Mouse (Mus musculus) heart, embryonic 11.5 days (tissue): ENCODE measurements around the gene Maip1. TPM values are rescaled to one million over a fixed set of nuclear protein-coding genes. Genes with fewer than 3 reads are reported as not detected.

Experiments
- ATAC-seq: fragments of 200-750 bp; cut with Nextera tagmentation; replicated peaks from 2 replicates; pipeline ENCODE4 v1.8.0; 2017; ENCODE audit warnings: moderate library complexity; ENCODE audit not compliant: insufficient number of reproducible peaks, low FRiP score, low TSS enrichment
- H3K27ac ChIP-seq: fragments of 300-500 bp; sonication (generic); 2 replicates; pipeline ENCODE4 v1.5.1; 2014; ENCODE audit warnings: mild to moderate bottlenecking, low read depth, low read length
- H3K27me3 ChIP-seq: fragments of 300-500 bp; sonication (generic); 2 replicates; pipeline ENCODE4 v1.6.1; 2014; ENCODE audit warnings: mild to moderate bottlenecking, low read length, mixed read lengths; ENCODE audit not compliant: control insufficient read depth, insufficient read depth
- H3K36me3 ChIP-seq: fragments of 300-500 bp; sonication (generic); 2 replicates; pipeline ENCODE4 v1.6.1; 2014; ENCODE audit warnings: mild to moderate bottlenecking, low read length, moderate library complexity, mixed read lengths; ENCODE audit not compliant: control insufficient read depth, insufficient read depth
- H3K4me1 ChIP-seq: fragments of 300-500 bp; sonication (generic); 2 replicates; pipeline ENCODE4 v1.6.1; 2014; ENCODE audit warnings: low read length; ENCODE audit not compliant: control insufficient read depth, insufficient read depth
- H3K4me2 ChIP-seq: fragments of 300-500 bp; sonication (generic); 2 replicates; pipeline ENCODE4 v1.6.1; 2014; ENCODE audit warnings: mild to moderate bottlenecking, moderate library complexity
- H3K4me3 ChIP-seq: fragments of 300-500 bp; sonication (generic); 2 replicates; pipeline ENCODE4 v1.5.1; 2014; ENCODE audit warnings: low read depth, low read length
- H3K9ac ChIP-seq: fragments of 300-500 bp; sonication (generic); 2 replicates; pipeline ENCODE4 v1.6.1; 2014; ENCODE audit warnings: mild to moderate bottlenecking, low read depth, low read length, moderate library complexity
- H3K9me3 ChIP-seq: fragments of 300-500 bp; sonication (generic); replicated peaks from 2 replicates; pipeline ENCODE4 v1.6.1; 2016; ENCODE audit warnings: low read length; ENCODE audit not compliant: control insufficient read depth
- WGBS: fragments of 180-500 bp; shearing (Covaris S2); extraction: QIAGEN DNeasy Blood & Tissue Kit; methylation state at CpG from one replicate; pipeline ENCODE4 v1.1.7; 2014; ENCODE audit not compliant: insufficient replicate concordance; 5-methylcytosine and 5-hydroxymethylcytosine counted together
- polyA plus RNA-seq: library from polyadenylated mRNA; unstranded; fragments of >200 nt; fragmentation: Nextera tagmentation; extraction: Ambion mirVana; gene quantifications from 2 replicates; pipeline ENCODE4 v1.2.1, GENCODE M21; 2014

Gene Maip1
- 17.4 and 17.5 TPM in 2 replicates for polyA plus RNA-seq

GRCm38 (mm10) chr1:57406187-57407151 lies at the start of gene Maip1, which contains the start of gene Tyw5:
Gene Maip1, plus strand, starts transcription at chr1:57406328.
Gene Tyw5, minus strand, starts transcription at chr1:57407101.
- H3K4me1 ChIP-seq: peaks cover 14% of the 10 kb centered on the region
- no peaks in the 10 kb centered on the region for H3K9me3 ChIP-seq
- H3K36me3 ChIP-seq: no peaks in the 10 kb centered on the region
- 1% methylated on average over 72 of the region's 72 CpGs for WGBS
- peak within 1 kb of the TSS; percentile 97 for H3K27ac ChIP-seq
- H3K27me3 ChIP-seq: no peaks in the 10 kb centered on the region
- H3K4me2 ChIP-seq: peak within 1 kb of the TSS; percentile 82
- ATAC-seq: peak; percentile 88
- H3K9ac ChIP-seq: peak within 1 kb of the TSS; percentile 98
- peak within 1 kb of the TSS; percentile 80 for H3K4me3 ChIP-seq

- no peaks in the 10 kb centered on the region for H3K4me1 ChIP-seq
- no peak for ATAC-seq
- WGBS: 80% methylated on average over 5 of the region's 5 CpGs
Observed at GRCm38 (mm10) chr1:57358546-57358945, 47.6 kb upstream of the Maip1 start.

GRCm38 (mm10) chr1:57367446-57367845 lies 38.7 kb upstream of the Maip1 start:
- Histone ChIP-seq H3K4me1 (no peaks in the 10 kb centered on the region), H3K27ac (no peak overlapping the region), H3K36me3 (no peaks in the 10 kb centered on the region), H3K4me3 (no peak overlapping the region), H3K4me2 (no peak overlapping the region), H3K27me3 (no peaks in the 10 kb centered on the region), H3K9me3 (no peaks in the 10 kb centered on the region), H3K9ac (no peak overlapping the region)
- 92% methylated on average over 3 of the region's 3 CpGs for WGBS
- ATAC-seq: no peak

More at GRCm38 (mm10) chr1:57358546-57358945, 47.6 kb upstream of the Maip1 start:
- Histone ChIP-seq H3K36me3 (no peaks in the 10 kb centered on the region), H3K4me2 (no peak overlapping the region), H3K9me3 (no peaks in the 10 kb centered on the region), H3K27me3 (no peaks in the 10 kb centered on the region), H3K27ac (no peak overlapping the region), H3K4me3 (no peak overlapping the region), H3K9ac (no peak overlapping the region)

GRCm38 (mm10) chr1:57369111-57369510 lies 37.0 kb upstream of the Maip1 start:
- H3K4me3 ChIP-seq: no peak overlapping the region
- no peak overlapping the region for H3K9ac ChIP-seq
- 69% methylated on average over 4 of the region's 4 CpGs for WGBS
- H3K27me3 ChIP-seq: no peaks in the 10 kb centered on the region
- no peaks in the 10 kb centered on the region for H3K36me3 ChIP-seq
- H3K9me3 ChIP-seq: no peaks in the 10 kb centered on the region
- H3K4me2 ChIP-seq: no peak overlapping the region
- ATAC-seq: no peak
- H3K27ac ChIP-seq: no peak overlapping the region
- no peaks in the 10 kb centered on the region for H3K4me1 ChIP-seq

GRCm38 (mm10) chr1:57370451-57370850 lies 35.7 kb upstream of the Maip1 start:
- no peak for ATAC-seq
- H3K9ac ChIP-seq: no peak overlapping the region
- no peak overlapping the region for H3K4me2 ChIP-seq
- no peaks in the 10 kb centered on the region for H3K36me3 ChIP-seq
- no peak overlapping the region for H3K27ac ChIP-seq
- no peaks in the 10 kb centered on the region for H3K4me1 ChIP-seq
- no peaks in the 10 kb centered on the region for H3K27me3 ChIP-seq
- no peaks in the 10 kb centered on the region for H3K9me3 ChIP-seq
- H3K4me3 ChIP-seq: no peak overlapping the region
- 73% methylated on average over 4 of the region's 4 CpGs for WGBS

GRCm38 (mm10) chr1:57375276-57375675 lies 30.9 kb upstream of the Maip1 start:
- 86% methylated on average over 2 of the region's 2 CpGs for WGBS
- Histone ChIP-seq H3K36me3 (no peaks in the 10 kb centered on the region), H3K4me3 (no peak overlapping the region), H3K4me2 (no peak overlapping the region), H3K9ac (no peak overlapping the region), H3K9me3 (no peaks in the 10 kb centered on the region), H3K27ac (no peak overlapping the region), H3K4me1 (peaks cover 9% of the 10 kb centered on the region; the same call in 1 of the 2 replicates), H3K27me3 (no peaks in the 10 kb centered on the region)
- no peak for ATAC-seq

GRCm38 (mm10) chr1:57376806-57377205 lies 29.3 kb upstream of the Maip1 start:
- Histone ChIP-seq H3K36me3 (no peaks in the 10 kb centered on the region), H3K27ac (no peak overlapping the region), H3K9me3 (no peaks in the 10 kb centered on the region), H3K9ac (peak overlapping the region; percentile 46; the same call in 1 of the 2 replicates), H3K4me3 (peak overlapping the region; percentile 94), H3K27me3 (no peaks in the 10 kb centered on the region), H3K4me1 (peaks cover 9% of the 10 kb centered on the region; the same call in 1 of the 2 replicates), H3K4me2 (peak overlapping the region; percentile 82)
- no peak for ATAC-seq
- WGBS: 62% methylated on average over 6 of the region's 6 CpGs

GRCm38 (mm10) chr1:57377376-57378341 lies 28.5 kb upstream of the Maip1 start, which contains the start of gene 1700066M21Rik:
Gene 1700066M21Rik, plus strand, starts transcription at chr1:57377620.
- no peaks in the 10 kb centered on the region for H3K27me3 ChIP-seq
- H3K4me3 ChIP-seq: peak within 1 kb of the TSS; percentile 94
- under 1% methylated on average over 76 of the region's 81 CpGs for WGBS
- H3K4me1 ChIP-seq: peaks cover 9% of the 10 kb centered on the region; the same call in 1 of the 2 replicates
- H3K9me3 ChIP-seq: no peaks in the 10 kb centered on the region
- H3K27ac ChIP-seq: peak within 1 kb of the TSS; percentile 66
- peak within 1 kb of the TSS; percentile 90 for H3K9ac ChIP-seq
- peak; percentile 95 for ATAC-seq
- no peaks in the 10 kb centered on the region for H3K36me3 ChIP-seq
- peak within 1 kb of the TSS; percentile 82 for H3K4me2 ChIP-seq
